Mouse (Mus musculus): ENCODE measurements at regions not wholly inside any gene's neighbourhood (a gene's known extent, or its start where the extent isn't known, plus 50 kb on each side); places are given as distances from the start of the nearest gene placed in this dataset.

DNA sequence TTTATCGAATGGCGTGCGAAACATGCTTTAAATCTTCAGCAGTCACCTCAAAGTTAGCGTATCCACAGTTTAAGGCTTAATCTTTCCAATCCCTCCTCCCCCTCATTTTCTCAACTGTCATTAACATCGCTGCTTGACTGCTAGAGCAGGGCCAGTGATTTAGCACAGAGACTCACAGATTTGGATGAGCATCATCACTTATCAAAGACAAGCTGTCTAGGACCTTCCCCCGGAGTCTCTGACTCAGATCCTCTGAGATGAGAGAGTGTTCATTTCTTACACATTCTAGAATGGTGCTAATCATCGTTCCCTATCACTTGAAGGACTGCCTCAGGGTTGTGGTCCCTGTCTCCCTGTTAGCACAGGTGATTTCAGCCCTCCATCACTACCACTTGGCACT, 112.1 kb upstream of the Tmem132c start:
- no peak for DNase-seq

- no peak for DNase-seq
Observed at GRCm38 (mm10) chr5:127134441-127134840, 107.2 kb upstream of the Tmem132c start.

DNA sequence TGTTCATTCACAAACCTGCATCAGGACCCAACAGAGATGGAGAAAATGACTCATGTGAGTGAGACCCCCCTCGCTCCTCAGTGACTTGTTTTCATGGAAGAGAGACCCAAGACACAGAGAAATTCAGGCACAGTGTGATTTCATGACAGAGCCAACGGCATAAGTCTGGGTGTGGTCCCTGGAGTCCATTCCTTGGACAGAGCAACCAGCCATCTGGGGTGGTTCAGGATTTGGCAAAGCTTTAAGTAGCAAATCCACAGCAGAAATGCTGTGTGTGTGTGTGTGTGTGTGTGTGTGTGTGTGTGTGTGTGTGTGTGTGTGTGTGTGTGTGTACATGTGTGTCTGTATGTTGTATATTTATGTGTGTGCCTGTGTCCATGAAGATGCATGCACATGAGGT, 101.0 kb upstream of the Tmem132c start:
- DNase-seq: no peak

- no peak for DNase-seq
Observed at GRCm38 (mm10) chr5:127160292-127160691, 81.3 kb upstream of the Tmem132c start.

- DNase-seq: peak; percentile 7
Observed at GRCm38 (mm10) chr5:127163376-127163775, 78.2 kb upstream of the Tmem132c start.

GRCm38 (mm10) chr5:127189021-127189420, 52.6 kb upstream of the Tmem132c start:
- no peak for DNase-seq
